Mouse (Mus musculus): ENCODE measurements around the gene Fam243. TPM values are rescaled to one million over a fixed set of nuclear protein-coding genes. Genes with fewer than 3 reads are reported as not detected.
A peak's percentile ranks its signal among the peaks of the same experiment; 100 is the strongest.

The Fam243 gene
- total RNA-seq, 2 experiments from 2014 or later: not detected

DNA sequence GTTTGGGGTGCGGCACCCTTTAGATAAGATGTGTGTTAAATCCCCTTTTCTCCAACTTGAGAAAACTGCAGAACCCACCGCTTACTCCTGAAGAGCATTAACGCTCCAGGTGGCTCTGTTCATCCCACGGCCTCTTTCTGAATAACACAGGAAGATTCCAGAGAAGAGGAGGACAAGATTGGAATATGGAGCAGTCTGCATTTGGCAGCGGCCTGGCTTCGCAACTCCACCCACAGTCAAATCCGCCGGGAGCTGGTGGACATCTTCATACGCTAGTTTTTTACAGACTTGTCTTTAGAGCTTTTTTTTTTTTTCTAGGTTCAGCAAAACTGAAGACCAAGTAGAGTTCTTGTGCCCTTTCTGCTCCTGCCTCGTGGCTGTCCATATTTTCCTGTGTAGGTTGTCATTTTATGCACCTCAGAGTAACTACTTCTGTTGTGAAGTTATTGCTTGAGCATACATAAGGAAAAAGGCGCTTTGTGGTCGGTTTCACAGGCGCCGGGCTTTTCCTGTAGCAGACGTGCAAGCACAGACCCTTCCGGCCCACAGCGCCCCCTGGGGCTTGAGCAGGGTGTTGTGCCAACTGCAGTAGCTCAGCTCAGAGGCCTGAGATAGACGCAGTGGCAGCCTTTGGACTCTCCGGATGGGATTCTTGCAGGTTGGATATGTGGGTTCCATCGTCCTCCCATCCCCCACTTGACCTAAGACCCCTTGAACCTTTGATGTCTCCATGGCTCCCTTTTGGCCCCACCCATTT is 1.7 kb downstream of the Fam243 start:
- no peak for DNase-seq

DNA sequence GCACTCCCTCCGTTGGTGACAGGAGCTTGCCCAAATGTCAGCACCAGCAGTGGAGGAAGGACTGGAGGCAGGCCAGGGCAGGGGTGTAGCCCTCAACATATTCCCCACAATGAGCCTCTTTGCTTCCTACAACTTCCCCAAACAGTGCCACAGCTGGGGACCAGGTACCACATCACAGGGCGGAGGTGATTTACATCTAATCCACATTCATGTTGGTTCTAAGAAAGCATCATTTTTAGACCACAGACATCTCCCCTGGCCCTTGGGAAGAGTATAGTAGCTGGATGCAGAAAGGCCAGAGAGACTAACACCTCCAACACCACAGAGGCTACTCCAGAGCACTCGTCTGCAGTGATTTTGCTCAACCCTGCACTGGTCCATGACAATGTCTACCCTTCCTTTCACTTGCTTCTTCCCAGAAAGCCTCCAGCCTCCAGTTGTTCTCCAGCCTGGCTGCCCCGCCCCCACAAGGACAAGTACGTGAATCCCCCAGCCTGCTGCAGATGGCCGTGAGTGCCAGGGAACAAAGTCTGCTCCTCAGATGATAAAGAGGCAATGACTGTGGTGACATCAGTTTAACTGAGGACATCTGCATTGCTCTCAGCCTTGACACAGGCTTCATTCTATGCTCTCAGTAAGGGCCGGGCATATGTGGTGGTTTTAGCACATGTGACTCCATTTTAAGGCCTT is 5.0 kb downstream of the Fam243 start:
- no peak for DNase-seq

DNA sequence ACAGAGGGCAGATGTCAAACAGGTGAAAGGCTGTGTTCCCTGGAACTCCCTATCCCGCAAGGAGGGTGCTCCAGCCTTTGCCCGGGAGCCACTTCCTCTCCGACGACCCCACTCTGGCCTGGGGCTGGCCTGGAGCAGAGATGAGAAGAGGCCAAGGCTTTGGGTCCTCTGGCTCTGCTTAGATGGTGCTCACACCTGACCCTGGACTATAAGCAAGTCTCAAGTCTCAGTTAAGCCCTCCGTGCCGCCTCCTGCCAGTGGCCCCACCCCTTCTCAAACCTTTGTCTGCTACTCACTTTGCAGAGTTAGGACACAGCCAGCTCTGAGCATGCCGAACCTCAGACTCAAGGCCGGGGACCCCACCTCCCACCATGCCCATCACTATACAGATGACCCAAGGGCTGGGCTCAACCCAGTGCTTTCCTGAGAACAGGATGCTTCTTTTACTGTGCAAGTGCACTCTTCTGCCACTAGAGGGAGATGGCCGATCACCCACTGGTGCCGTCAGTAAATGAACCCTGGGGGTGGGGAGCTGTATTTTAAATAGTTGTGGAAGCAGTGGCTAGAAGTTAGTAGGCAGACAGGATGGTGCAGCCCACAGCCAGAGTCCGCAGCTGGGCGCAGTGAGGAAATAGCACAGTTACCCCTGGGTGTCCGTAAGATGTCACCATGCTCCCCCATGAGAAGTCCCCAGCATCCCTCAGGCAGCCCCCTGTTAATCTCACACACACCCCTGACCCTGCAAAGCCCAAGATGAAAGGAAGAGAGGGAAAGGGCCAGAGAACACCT is 7.1 kb downstream of the Fam243 start:
- peak; percentile 35 to 38 for DNase-seq

DNA sequence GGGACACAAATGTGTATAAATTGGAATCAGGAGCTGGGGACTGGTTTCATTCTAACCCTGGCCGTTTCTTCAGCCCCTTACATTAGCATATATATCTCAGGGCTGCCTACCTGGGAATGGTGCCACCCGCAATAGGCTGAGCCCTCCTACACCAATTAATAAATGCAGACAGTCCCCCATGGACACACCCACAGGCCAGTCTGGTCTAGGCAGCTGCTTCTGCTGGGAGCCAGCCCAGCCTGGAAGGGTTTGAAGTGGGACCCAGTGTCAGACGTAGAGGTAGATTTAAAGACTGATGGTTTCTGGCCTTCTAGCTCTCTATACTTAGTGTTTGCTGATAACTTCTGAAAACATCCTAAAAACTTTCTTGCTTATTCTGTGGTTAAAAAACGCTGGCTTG is 12.1 kb downstream of the Fam243 start:
- DNase-seq: no peak

DNA sequence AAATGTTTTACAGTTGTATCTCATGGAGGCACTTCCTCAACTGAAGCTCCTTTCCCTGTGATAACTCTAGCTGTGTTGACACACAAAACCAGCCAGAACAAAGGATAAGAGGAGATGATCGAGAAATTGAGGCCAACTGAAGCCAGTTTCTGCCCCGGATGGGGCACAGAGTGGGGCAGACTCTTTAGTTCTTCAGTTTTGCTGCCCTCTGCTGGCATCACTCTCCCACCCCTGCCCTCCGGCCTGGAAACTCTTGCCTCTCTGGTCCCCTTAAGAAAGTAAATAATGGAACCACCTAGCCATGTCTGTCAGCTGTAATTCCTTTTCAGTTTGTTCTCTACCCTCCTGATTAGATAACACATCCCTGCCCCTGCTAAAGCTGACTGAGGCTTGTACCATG is 13.3 kb downstream of the Fam243 start:
- DNase-seq: no peak

DNA sequence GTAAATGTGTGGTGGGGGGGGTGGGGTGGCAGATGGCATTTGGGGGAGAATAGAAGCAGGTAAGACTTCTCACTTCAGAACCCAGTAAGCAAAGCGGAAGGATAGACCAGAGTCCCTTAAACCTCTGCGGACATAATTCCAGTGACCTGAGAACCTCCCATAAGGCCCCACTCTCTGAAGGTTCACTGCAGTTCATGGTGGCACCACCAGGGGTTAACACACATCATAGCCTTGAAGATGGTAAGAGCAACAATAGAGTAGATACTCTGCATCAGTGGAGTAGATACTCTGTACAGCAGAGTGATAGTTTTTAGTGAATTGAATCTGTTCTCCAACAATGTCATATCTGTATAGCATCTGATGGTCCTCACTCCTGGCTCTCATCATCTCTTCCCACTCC is 15.7 kb downstream of the Fam243 start:
- no peak for DNase-seq

DNA sequence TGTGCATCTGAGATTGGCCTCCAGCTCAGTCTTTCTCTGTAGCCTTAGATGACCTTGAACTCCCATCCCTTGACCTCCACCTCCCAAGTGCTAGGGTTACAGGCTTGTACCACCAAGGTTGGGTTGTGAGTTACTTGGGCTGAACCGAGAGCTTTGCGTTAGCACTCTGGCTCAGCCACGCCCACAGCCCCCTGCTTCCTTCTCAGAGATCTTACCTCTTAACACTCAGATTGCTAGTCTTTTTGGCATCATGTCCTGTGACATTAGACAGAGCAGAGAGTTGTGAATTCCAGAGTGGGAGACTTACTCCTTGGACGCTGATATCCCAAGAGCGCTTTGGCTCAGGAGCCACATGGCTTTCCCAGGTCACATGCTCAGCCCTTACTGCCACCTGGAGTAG is 18.7 kb downstream of the Fam243 start:
- DNase-seq: no peak

DNA sequence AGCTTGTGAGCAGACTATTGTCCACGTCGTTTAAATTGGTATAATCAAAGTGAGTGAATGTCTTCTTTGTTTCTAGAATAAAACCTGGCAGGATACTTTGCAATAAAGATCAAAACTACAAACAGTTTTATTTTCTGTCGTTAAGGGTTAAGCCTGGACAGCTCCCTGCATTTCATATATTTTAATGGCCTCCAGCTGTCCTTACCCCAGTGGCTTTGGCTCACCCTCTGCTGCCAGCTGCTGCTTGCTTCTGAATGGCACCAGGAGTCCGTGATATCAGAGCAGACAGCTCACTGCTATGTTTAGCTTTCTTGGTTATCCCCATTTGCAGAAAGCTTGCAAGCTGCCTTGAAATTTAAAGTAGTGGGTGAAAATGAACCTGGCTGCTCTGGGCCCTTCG is 19.3 kb downstream of the Fam243 start:
- DNase-seq: no peak

DNA sequence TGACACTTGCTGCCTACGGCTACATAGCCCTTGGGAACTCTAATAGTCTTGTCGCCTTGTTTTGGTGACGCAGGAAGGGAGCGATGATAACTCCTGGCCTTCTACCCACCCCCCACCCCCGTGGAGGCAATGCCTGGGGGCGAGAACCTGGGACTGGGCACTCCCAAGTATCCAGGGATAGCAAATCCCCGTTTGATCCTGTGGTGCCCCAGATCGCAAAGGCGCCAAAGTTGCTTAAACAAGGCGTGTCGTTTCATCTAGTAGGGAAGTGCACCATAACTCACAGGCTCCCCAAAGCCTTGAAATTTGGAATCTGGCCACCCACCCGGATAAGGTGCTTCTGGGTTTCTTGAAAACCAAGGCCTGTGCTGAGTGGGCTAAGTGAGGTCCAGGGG is 19.8 kb downstream of the Fam243 start:
- no peak for DNase-seq

DNA sequence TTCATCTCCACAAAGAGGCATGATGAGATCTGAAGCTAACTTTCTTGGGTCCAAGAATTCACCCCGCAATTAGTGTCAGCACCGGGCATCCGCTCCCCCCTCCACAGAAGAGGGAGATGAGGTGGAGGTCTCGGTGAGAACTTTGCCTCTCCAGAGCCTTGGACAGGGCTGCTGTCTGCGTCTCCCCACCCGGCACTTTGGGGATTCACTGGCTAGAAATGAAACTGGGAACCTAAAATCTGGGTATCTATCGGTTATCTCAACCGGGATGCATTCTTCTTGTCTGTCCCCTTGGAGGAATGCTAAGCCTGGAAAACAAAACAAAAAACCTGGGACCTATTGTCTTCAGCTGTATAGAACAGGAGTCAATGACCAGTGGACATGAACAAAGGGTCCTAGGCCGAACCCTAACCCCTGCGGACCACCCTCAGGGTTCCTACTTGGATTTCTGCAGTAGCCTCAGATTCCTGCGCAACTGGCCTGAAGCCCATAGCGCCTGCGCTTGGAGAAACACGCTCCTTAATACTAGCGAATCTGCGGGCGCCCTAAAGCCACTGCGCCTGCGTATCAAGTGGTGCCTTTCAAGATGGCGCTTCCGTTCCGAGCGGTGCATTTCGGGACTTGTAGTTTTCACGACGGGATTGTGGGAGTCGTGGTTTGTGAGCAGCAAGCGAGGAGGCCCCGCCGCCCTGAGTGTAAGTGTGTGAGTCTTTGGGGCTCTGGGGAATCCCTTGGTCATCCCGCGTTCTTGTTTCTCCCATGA is 20.4 kb downstream of the Fam243 start, which contains the start of gene Smim11:
Gene Smim11, plus strand, starts transcription at position 638 of the 763 bp plus-strand sequence.
- peak; percentile 93 to 94 for DNase-seq

DNA sequence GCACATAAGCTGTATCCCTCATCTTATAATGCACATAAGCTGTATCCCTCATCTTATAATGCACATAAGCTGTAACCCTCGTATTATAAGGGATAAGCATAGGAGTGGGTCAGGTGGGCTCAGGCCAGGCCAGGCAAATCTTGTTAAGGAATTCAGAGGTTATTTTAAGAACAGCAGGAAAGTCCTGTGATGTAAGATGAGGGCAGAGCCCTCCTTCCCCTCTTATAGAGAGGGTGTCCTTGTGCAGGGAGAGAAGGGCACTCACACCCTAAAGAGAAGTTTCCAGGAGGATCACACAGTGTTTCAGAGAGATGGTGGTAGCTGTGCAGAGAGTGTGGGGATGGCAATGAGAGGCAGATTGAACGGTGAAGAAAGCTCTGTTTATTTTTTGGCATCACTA is 25.9 kb downstream of the Fam243 start:
- no peak for DNase-seq

DNA sequence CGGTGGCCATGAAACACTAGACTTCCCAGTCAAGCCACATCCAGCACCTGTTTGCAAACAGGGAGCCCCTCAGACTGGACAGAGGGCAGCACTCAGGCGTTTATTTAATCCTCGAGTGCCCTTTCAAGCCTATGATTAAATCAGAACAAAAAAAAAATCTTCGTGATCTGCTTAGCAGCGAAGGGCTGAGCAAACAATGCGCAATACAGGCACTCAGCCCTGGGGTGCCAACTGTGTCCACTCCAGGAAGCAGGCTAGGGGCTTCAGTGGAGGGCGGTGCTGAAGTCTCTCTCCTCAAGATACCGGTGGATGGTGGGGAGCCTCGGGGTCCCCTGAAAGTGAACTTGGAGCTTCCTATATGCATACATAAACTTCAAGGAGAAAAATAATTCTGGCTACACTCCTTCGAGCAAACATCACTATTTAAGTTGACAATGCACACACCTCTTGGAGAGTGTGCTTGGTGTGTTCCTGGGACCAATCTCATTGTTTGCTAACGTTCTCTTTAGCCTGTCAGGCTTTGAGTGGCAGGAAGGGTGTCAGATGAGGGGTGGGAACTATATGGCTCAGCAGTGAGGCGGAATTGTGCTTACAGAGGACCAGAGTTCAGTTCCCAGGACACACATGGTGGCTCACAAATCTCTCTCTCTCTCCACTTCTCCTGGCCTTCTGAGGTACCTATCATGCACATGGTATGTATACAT is 26.8 kb downstream of the Fam243 start:
- DNase-seq: no peak

DNA sequence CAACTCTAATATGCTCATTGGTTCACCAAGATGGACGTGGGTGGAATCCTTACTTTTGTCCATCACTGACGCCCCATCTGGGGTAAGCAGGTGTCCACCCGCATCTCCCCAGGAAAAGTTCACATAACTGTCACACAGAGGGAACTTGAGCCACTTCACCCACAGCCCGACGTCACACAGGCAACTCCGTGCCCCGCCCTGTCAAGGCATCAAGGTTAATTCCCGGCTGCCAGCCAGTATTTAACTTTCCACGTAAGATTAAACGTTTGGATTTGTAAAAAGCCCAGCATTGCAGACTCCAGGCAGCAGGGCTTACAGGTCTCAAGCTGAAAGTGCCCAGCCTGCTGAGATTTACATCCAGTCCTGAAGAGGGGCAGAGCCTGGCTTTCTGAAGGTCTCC is 29.1 kb downstream of the Fam243 start, which contains the start of gene Kcne2:
Gene Kcne2, plus strand, starts transcription at position 289 of the 400 bp plus-strand sequence.
- no peak for DNase-seq

DNA sequence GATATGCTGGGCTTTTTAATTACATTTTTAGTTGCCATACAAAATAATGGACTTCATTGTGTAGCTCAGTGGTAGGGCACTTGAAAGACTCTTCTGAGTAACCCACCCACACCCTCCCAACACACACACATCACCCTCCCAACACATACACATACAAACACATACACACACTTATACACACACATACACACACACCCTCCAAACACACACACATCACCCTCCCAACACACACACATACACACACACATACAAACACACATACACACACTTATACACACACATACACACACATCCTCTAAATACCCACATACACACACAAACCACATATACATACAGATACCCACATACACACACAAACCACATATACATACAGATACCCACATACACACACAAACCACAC is 31.2 kb downstream of the Fam243 start:
- DNase-seq: no peak

DNA sequence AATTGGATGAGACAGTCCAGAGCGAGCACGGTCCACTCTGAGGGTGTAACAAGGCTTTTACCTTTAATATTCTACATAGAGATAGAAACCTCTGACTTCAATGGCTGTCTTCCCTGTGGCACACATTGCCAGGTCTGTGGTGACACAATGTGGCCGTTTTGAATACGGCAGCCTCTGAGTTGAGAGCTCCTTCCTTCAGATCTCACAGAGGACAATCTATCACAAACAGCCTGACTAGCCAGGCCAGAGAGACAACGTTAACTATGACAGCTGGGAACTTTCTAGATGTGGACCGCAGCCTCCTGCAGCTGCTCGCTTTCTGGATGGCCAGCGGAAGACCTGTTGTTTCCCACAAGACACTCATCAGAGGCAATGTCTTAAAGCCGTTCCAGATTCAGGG is 32.5 kb downstream of the Fam243 start:
- peak in 1 of 2 experiments; percentile 19 for DNase-seq

DNA sequence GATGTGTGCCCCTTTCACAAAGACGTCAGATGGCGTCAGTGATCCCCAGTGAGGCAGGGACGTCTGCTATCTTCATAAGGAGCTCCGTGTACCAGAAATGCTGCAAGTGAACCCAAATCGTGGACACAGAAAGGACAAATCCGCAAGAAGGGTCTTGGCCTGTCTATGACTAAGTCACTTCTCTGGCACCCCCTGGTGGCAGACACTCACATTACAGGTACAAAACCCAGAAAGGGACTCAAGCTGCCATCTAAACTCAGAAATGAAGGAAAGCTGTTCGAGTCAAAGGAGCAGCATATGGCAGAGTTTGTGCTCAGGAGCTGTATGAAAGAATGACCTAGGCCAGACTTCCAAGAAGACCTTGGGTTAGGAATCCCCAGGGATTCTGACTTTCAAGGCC is 34.6 kb downstream of the Fam243 start:
- peak; percentile 81 to 85 for DNase-seq

DNA sequence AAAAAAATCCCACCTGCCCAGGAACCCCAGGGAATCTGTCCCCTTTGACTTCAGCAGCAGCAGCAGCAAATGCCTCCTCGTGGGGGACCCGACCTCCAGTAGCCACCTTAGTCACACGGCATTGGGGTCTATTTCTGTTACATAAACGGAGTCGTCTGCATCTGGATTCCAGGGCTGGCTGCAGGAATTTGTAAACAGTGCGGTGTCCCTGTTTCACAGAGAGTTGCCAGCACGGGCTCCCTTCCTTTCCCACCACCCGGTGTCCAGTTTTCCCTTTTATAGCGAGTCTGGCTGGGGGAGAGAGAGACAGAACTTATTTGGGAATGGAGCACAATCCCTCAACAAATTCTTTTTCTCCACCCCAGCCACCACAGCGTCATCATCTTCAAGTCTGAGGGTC is 36.2 kb downstream of the Fam243 start:
- DNase-seq: no peak

DNA sequence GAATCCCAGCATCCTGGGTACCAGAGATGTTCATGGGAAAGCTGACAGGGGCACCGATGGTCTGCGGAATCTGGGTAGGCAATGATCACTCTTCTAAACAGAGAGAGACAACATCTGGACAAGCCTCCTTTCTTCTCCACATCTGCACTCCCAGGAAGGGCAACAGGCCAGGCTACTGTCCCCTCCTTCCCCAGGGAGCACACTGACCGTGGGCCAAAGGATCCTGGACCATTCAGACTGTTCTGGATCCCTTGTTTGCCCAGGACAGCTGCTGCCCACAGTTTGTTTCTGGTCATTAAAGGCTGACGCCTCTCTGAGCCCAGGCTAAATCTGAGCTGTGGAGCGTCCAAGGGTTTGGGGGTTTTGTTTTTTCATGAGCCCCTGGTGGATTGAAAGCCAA is 38.6 kb downstream of the Fam243 start:
- no peak for DNase-seq

DNA sequence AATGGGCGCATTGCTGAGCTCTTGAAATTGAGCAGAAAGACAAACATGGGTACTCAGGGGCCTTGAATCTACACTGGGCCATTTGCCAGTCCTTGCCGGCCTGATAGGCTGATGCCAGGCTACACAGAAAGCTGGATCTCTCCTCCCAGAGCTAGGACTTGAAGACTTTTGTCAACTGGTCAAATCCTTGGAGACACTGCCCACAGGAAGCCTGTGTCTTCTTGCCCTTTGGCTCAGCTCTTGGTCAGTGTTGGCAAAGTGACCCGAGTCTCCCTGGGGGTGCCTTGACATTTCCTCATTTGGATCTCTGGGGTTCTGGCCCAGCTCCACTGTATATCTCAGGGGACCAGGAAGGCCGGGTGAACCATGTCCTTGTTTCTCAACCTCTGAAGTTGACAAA is 45.7 kb downstream of the Fam243 start:
- DNase-seq: no peak

DNA sequence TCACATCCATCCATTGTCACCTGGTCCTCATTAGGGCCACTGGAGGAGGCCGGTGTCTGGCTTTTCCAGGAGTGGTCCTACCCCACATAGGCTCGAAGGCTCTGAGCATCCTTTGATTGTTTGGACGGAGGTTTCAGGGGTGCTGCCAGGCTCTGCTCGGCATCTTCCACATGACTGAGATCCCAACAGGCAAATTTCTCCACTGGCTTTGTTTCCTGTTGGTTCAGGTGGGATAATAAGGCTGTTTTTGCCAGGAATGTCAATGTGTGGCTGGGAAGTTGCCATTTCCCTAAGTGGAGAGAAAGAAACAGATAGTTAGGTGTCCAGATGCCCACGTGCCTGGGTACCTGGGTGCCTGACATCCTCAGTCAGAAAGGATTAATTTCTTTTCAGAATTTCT is 46.7 kb downstream of the Fam243 start:
- no peak for DNase-seq
